Mouse (Mus musculus): Measurements from ENCODE around the gene Ech1.

The Ech1 gene

DNA sequence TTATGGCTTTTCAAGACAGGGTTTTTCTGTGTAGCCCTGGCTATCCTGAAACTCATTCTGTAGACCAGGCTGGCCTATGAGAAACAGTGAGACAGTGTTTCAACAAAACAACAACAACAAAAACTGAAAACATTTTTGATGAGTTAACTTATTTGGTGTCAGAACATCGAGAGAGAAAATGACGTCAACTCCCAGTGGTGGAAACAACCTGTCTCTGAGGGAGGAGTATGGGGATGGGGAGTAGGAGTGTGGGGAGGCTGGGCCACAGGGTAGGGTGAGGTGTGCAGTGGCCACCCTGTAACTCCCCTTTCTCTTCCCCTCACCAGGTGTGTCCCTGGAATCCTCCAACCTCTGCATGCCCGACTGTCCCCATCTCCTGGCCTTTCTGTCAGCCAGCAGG, 30.5 kb upstream of the Ech1 start:
- POLR2A ChIA-PET: interaction anchor here (0.6 to 10.2 kb wide), 15 partner anchors 9 to 486 kb away, joined by 3 to 391 read pairs (median 4); partner anchors contain the start of gene Hnrnpl (in 3 of the 4)

DNA sequence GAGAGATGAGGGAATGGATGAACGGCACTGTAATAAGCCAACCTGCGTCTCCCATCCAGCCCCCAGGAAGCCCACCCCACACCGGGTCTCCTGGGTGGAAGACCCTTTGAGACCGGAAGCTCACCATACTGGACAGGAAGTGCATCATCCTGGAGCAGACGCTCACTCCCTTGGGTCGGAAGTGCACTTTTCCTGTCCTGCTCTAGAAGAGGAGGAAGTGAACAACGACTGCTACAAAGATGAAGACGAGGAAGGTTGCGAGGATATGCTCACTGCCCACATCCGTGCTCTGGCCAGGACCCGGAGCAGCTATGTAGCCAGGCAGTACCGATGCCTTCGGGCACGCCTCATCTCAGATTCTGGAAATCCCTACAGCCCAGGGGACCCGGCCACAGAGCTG, 29.2 kb upstream of the Ech1 start:
- CTCF ChIA-PET: interaction anchor here (0.5 to 1.9 kb wide), 34 partner anchors 9 to 505 kb away, joined by 3 to 25 read pairs (median 4); partner anchors contain the start of genes Mrps12 (in 2 of the 4), Sars2 (in 2 of the 4), Capn12 (in 1 of the 4) and Hnrnpl (in 1 of the 4)
- POLR2A ChIA-PET: interaction anchor here (0.6 to 10.2 kb wide), 39 partner anchors 8 to 403 kb away, joined by 3 to 391 read pairs (median 4); partner anchors contain the start of genes Hnrnpl (in 3 of the 4), Ech1 (in 2 of the 4), Eif3k (in 2 of the 4) and Map4k1 (in 2 of the 4)

More for the DNA sequence above, 30.5 kb upstream of the Ech1 start:
- CTCF ChIA-PET: interaction anchor here in 3 of 4 experiments (0.6 to 1.8 kb wide), 13 partner anchors 14 to 368 kb away, joined by 3 to 8 read pairs (median 4); partner anchors contain the start of genes Hnrnpl (in 1 of the 3), Mrps12 (in 1 of the 3) and Sars2 (in 1 of the 3)

DNA sequence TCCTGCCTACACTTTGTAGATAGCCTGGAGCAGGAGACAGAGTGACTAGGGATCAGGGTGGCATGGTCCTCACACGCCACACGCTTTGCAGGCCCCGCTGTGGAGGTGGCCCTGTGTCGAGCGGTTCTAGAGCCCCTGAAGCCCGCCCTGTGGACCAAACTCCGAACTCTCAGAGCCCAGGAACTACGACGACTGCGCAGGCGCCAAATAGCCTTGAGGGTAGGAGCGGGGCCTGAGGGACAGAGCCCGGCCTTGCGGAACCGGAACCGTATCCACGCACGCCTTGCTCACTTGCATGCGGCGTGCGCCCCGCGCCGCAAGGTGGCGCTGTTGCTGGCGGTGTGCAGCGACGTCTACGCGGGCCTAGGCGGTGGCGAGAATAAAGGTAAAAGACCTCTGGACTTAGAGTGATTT, 28.4 kb upstream of the Ech1 start:
- ChIA-PET POLR2A (interaction anchor here (0.6 to 10.2 kb wide), 27 partner anchors 11 to 593 kb away, joined by 3 to 391 read pairs (median 4); partner anchors contain the start of genes Hnrnpl (in 4 of the 4), Ech1 (in 1 of the 4), Eif3k (in 1 of the 4) and Map4k1 (in 1 of the 4)), CTCF (interaction anchor here (0.6 to 2.2 kb wide), 26 partner anchors 8 to 506 kb away, joined by 3 to 25 read pairs (median 4); partner anchors contain the start of genes Capn12 (in 1 of the 4), Hnrnpl (in 1 of the 4), Lgals4 (in 1 of the 4) and Selenov (in 1 of the 4))

DNA sequence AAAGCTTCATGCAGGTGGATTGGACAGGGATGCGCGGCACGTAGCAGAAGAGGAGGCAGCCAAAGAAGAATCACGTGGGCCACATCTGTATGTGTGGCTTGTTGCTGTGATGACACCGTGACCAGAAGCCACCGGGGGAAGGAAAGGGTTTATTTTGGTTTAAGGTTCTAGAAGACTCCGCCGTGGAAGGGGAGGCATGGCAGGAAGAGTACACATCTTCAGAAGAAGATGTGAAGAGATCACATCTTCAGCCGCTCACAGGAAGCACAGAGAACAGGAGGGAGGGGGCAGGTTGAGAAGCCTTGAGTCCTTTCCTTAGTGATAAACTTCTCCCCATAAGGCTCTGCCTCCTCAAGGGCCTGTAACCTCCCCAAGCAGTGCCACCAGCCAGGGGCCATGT, 25.0 kb upstream of the Ech1 start:
- ChIA-PET CTCF (interaction anchor here in 2 of 4 experiments (0.6 to 1.5 kb wide), 4 partner anchors 8 to 203 kb away, joined by 3 to 4 read pairs (median 3); partner anchors contain the start of gene Hnrnpl (in 1 of the 2)), POLR2A (interaction anchor here in 3 of 4 experiments (0.7 to 10.2 kb wide), 6 partner anchors 12 to 336 kb away, joined by 3 to 391 read pairs (median 12); partner anchors contain the start of genes Hnrnpl (in 2 of the 3) and Ech1 (in 1 of the 3))

DNA sequence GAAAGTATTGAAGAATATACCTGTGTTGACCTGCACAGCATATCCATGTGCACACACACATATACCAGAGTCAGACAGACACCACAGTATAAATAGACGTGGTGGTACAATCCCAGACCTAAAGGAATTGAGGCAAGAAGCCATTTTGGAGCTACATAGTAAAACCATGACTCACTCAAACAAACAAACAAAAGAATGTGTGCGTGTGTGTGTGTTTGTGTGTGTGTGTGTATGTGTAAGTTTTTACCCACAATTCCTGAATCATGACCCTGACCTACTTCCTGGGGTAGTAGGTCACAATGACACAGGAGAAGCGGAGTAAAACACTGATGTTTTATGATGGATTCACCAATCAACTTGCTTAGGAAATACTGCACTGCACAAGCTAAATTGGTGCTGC, 23.6 kb upstream of the Ech1 start:
- CTCF ChIA-PET: interaction anchor here in 2 of 4 experiments (0.6 to 2.5 kb wide), 4 partner anchors 9 to 60 kb away, joined by 3 to 14 read pairs (median 7); partner anchors contain the start of genes Mrps12 (in 1 of the 2) and Sars2 (in 1 of the 2)
- POLR2A ChIA-PET: interaction anchor here in 3 of 4 experiments (0.6 to 10.2 kb wide), 8 partner anchors 8 to 107 kb away, joined by 3 to 391 read pairs (median 4); partner anchors contain the start of gene Hnrnpl (in 2 of the 3)

DNA sequence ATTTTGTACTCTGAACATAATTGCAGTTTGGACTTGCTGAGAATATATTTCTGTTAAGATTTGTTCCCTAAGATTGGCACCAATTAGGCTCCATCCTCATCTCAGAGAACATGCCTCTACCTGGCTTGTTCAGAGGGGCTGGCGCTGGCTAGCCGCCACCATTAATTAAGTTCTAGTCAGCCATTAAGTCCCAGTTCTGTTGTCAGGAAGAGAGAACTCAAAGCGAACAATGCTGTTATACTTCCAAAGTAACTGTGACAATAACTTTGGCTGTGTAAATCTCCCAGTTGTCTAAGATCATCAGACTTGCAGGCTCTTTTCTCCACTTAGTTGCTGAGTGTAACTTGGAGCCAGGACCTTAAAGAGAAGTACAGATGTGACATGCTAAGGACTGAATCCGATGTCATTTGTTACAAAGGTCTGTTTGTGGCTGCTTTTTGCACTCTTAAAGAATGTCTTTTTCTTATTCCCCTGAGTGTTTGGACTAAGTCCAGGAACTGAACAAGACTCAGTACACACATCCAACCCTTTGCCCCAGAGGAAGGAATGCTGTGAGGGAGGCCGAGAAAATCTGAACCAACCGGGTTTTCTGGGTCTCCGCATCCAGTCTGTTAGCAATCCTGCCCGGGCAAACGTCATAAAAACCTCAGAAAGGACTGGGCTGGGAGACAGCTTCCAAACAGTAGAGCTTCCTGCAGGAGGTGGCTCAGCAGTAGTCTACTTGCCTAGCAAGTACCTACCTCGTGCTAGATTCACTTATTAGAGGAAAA, 22.9 kb upstream of the Ech1 start:
- ChIA-PET CTCF (interaction anchor here in 2 of 4 experiments (0.6 to 2.5 kb wide), 5 partner anchors 8 to 333 kb away, joined by 3 to 14 read pairs (median 6); partner anchors contain the start of genes Mrps12 (in 1 of the 2) and Sars2 (in 1 of the 2)), POLR2A (interaction anchor here (0.6 to 10.2 kb wide), 15 partner anchors 8 to 163 kb away, joined by 3 to 391 read pairs (median 4); partner anchors contain the start of gene Hnrnpl (in 2 of the 4))

DNA sequence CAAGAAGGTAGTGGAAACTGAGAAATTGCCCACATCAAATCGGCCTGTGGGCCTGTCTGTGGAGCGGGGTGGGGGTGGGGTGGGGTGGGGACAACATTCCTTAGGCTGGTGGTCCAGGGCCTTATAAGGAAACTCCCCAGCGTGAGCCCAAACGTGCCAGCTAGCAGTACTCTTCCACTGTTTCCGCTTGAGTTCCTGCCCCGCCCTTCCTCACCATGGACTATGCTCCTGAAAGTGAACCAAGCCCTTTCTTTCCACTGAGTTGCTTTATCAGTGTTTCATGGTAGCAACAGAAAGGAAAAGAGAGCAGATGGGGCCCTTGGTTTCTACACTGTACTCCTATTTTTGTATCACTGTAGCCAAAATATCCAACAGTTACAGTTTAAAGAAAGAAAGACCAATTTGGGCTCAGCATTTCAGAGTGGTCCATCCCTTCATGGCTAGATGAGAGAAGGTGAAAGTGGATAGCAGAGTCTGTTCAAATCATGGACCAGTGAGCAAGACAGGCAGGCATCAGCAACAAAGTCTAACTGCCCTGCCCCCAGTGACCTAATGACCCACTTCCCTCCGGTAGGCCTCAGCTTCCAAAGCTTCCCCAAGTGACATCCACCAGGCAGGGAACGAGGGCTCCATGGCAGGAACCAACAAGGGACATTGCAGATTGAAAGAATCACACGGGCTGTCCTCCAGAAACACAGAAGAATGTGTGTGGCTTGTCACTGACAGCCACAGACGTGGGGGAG, 22.0 kb upstream of the Ech1 start:
- POLR2A ChIA-PET: interaction anchor here (0.6 to 10.2 kb wide), 23 partner anchors 9 to 424 kb away, joined by 3 to 391 read pairs (median 4); partner anchors contain the start of genes Hnrnpl (in 2 of the 4), Ech1 (in 1 of the 4), Eif3k (in 1 of the 4) and Map4k1 (in 1 of the 4)
- CTCF ChIA-PET: interaction anchor here in 2 of 4 experiments (0.5 to 2.5 kb wide), 3 partner anchors 11 to 332 kb away, joined by 6 to 14 read pairs (median 11); no protein-coding TSS in a partner anchor

DNA sequence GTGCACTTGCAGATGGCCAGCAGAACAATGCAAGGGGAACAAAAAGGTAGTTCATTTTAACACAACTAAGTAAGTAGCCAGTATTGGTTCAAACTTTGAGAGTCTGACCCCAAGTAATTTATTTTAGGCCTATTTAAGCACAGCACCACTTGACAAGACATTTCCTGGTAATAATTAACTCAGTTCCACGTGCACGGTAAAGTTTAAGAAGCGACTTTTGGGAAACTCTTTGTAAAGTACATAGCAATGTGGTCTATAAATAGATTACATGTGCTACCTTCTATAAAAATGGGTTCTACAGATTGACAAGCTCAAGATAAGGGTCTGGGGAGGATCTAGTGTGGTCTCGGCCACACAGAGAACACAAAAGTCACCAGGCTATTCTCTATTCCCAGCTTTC, 21.3 kb upstream of the Ech1 start:
- ChIA-PET POLR2A (interaction anchor here (0.6 to 10.2 kb wide), 18 partner anchors 8 to 449 kb away, joined by 3 to 391 read pairs (median 4); partner anchors contain the start of genes Hnrnpl (in 2 of the 4), Ech1 (in 1 of the 4), Eif3k (in 1 of the 4) and Map4k1 (in 1 of the 4)), CTCF (interaction anchor here in 2 of 4 experiments (0.5 to 1.6 kb wide), 4 partner anchors 8 to 197 kb away, joined by 5 to 11 read pairs (median 6); no protein-coding TSS in a partner anchor)

DNA sequence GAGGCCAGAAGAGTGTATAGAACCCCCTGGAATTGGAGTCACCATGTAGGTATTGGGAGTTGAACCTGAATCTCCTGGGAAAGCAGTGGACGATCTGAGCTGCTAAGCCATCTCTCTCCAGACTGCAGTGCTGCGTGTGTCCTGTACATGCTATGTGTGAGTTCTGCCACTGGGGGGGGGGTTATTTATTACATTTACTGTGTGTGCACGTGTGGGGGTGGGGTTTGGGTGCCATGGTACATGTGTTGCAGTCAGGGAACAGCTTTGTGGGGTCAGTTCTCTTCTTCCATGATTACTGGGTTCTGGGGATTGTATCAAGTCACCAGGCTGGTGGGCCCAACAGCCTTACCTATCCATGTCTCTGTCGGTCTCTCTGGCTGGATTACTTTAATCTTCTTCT, 18.1 kb upstream of the Ech1 start:
- POLR2A ChIA-PET: interaction anchor here (0.5 to 19.5 kb wide), 15 partner anchors 7 to 487 kb away, joined by 3 to 391 read pairs (median 4); partner anchors contain the start of genes Ech1 (in 1 of the 4) and Lgals4 (in 1 of the 4)
- CTCF ChIA-PET: interaction anchor here in 2 of 4 experiments (0.6 to 1.3 kb wide), 5 partner anchors 10 to 516 kb away, joined by 3 to 6 read pairs (median 3); partner anchors contain the start of gene Selenov (in 1 of the 2)

DNA sequence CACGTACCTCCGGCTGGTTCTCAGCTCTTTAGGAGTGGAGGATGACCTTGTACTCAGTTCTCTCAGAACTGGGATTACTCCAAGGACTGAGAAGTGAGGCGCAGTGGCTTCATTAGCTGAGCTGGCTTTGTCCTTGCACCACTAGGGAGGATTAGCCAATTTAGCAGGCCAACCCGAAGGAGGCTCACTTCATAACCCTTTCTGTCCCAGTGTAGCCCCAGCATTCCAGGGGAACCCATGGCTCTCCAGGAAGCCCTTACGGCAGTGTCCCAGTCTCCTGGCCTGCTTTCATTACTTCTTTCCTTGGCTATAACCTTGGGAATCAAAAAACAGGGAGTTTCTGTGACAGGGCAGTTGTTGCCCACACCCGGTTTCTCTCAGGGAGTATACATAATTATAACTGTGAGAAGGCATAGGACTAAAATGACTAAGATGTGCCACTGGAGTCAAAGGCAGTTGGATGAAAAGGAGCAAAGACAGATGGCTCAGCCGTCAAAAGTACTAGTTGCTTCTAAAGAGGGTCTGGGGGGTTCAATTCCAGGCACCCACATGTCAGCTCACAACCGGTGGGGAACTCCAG, 17.3 kb upstream of the Ech1 start:
- CTCF ChIA-PET: interaction anchor here in 2 of 4 experiments (0.6 to 2.0 kb wide), 7 partner anchors 8 to 517 kb away, joined by 3 to 10 read pairs (median 4); partner anchors contain the start of gene Selenov (in 1 of the 2)
- POLR2A ChIA-PET: interaction anchor here (0.5 to 19.5 kb wide), 28 partner anchors 8 to 1459 kb away, joined by 3 to 391 read pairs (median 5); partner anchors contain the start of genes Ech1 (in 2 of the 4), Lgals4 (in 1 of the 4), Rps16 (in 1 of the 4) and Sirt2 (in 1 of the 4)

DNA sequence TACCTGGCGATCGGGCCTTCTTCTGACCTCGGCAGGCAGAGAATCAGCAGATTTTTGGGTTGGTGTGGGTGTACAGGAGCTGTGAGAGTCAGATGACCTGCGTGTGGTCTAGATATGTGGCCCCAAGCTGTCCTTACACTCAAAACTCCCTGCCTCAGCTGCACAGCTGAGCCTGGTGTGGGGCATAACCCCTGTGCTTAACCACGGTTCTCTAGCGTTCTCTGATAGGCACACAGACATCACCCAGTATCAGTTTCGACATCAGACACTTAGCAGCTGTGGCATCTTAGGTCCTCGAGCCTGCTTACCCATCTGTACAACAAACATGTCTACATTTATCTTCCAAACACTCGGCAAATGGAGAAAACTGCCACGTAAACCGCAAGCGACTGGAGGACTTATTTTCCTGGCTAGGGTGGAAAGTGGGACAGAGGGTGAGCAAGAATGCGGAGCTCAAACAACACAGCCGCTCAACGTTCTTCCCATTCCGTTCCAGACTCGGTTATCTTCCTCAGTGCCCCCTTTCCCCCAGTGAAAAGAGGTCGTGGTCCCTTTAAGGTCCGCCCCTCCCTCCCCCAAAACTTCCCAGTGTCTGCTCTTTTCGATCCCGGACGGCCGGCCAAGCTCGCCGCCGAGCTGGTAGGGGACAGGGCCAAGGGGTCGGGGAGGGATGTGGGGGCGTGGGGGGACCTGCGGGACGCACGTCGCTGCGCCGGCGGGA, 16.6 kb upstream of the Ech1 start, which contains the start of gene Hnrnpl:
Hnrnpl (plus strand) TSS at position 321 of the 721 bp plus-strand sequence.
- POLR2A ChIA-PET: interaction anchor here (0.6 to 19.5 kb wide), 33 partner anchors 9 to 1459 kb away, joined by 3 to 391 read pairs (median 4); partner anchors contain the start of genes Ech1 (in 2 of the 4), Lgals4 (in 1 of the 4), Rps16 (in 1 of the 4) and Sirt2 (in 1 of the 4)
- CTCF ChIA-PET: interaction anchor here in 3 of 4 experiments (0.6 to 2.6 kb wide), 8 partner anchors 9 to 224 kb away, joined by 3 to 19 read pairs (median 4); no protein-coding TSS in a partner anchor

DNA sequence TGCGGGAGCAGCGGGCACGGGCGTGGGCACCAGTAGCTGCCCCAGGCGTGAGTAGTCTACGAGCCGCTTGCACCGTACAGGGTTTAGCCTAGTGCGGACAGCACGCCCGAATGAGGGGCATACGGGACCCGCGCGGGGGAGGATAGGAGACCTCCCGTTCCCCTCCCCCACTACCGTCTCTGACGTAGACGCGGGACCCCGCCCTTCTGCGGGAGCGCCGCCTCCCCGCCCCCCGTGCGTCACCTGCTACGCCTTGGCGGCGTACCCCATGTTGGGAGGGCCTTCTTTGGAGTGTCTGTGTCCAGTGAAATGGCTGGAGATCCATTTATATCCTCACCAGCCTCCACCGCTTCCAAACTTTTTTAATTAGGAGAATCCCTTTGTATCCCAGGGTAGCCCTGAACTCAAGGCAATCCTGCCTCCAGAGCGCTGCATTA, 16.0 kb upstream of the Ech1 start:
- ChIA-PET POLR2A (interaction anchor here (0.6 to 19.5 kb wide), 52 partner anchors 8 to 470 kb away, joined by 3 to 391 read pairs (median 6); partner anchors contain the start of genes Ech1 (in 2 of the 4), Sirt2 (in 2 of the 4), Eif3k (in 1 of the 4) and Fbxo17 (in 1 of the 4)), CTCF (interaction anchor here in 2 of 4 experiments (0.9 to 2.6 kb wide), 6 partner anchors 9 to 29 kb away, joined by 3 to 19 read pairs (median 4); no protein-coding TSS in a partner anchor)

DNA sequence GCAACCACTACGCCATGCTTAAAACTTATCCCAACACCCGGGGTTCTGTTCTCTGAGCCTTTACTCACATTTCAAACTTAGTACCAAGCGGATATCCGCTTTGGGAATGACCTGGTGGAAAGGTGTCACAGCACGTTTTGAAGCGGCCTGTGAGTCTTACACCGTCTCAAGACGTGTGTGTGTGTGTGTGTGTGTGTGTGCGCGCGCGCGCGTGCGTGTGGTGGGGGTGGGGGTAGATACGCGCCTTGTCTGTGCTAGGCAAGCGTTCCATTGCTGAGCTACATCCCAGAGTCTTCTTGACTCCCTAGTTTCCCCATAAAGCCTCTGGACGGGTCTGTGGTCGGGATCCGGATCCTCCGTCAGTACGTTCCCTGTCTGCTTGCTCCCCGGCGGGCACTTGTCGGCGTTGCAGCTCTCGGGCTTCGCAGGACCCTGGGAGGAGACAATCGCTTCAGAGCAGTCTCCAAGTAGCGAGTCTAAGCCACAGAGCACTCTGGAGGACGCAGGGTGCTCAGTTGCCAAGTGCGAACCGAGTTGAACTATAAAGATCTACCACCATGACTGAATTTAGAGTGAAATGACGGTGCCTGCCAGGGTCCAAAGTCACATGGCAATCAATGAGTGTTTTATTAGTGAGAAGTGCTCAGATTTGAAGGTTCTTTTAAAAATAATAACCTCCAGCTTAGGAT, 15.5 kb upstream of the Ech1 start:
- POLR2A ChIA-PET: interaction anchor here (0.6 to 19.5 kb wide), 143 partner anchors 8 to 1174 kb away, joined by 3 to 391 read pairs (median 5); partner anchors contain the start of genes Eif3k (in 3 of the 4), Mrps12 (in 3 of the 4), Sars2 (in 3 of the 4) and Ech1 (in 2 of the 4)
- CTCF ChIA-PET: interaction anchor here in 3 of 4 experiments (0.7 to 2.6 kb wide), 19 partner anchors 12 to 282 kb away, joined by 3 to 19 read pairs (median 4); partner anchors contain the start of genes Mrps12 (in 2 of the 3), Sars2 (in 2 of the 3), Ech1 (in 1 of the 3) and Eif3k (in 1 of the 3)

All from embryonic stem cell, embryonic (primary cell).